Mouse (Mus musculus) limb, embryonic 11.5 days (tissue): ENCODE measurements around the gene Gm11437. TPM values are rescaled to one million over a fixed set of nuclear protein-coding genes. Genes with fewer than 3 reads are reported as not detected.

Experiments used
- ATAC-seq: fragments of 200-750 bp; cut with Nextera tagmentation; 2 replicates; pipeline ENCODE4 v1.8.0; 2017; ENCODE audit warnings: low read depth; ENCODE audit not compliant: insufficient number of reproducible peaks, low FRiP score, low TSS enrichment
- DNase-seq: peaks from one replicate; pipeline ENCODE4 v3.0.0-alpha.2; 2015; ENCODE audit warnings: low spot score
- H3K27ac ChIP-seq: fragments of 300-500 bp; sonication (generic); replicated peaks from 2 replicates; pipeline ENCODE4 v1.5.1; 2014; ENCODE audit warnings: low read depth, mild to moderate bottlenecking, low read length
- H3K27me3 ChIP-seq: fragments of 300-500 bp; sonication (generic); 2 replicates; pipeline ENCODE4 v1.6.1; 2014; ENCODE audit warnings: mild to moderate bottlenecking, low read length, mixed read lengths; ENCODE audit not compliant: control insufficient read depth, insufficient read depth
- H3K36me3 ChIP-seq: fragments of 300-500 bp; sonication (generic); 2 replicates; pipeline ENCODE4 v1.6.1; 2014; ENCODE audit warnings: mild to moderate bottlenecking, low read length, moderate library complexity, mixed read lengths; ENCODE audit not compliant: control insufficient read depth, insufficient read depth
- H3K4me1 ChIP-seq: fragments of 300-500 bp; sonication (generic); 2 replicates; pipeline ENCODE4 v1.6.1; 2014; ENCODE audit warnings: low read length, mixed read lengths; ENCODE audit not compliant: control insufficient read depth, insufficient read depth
- H3K4me2 ChIP-seq: fragments of 300-500 bp; sonication (generic); 2 replicates; pipeline ENCODE4 v1.6.1; 2014; ENCODE audit warnings: low read depth, mild to moderate bottlenecking, moderate library complexity; ENCODE audit not compliant: severe bottlenecking
- H3K4me3 ChIP-seq: fragments of 300-500 bp; sonication (generic); 2 replicates; pipeline ENCODE4 v1.5.1; 2014; ENCODE audit warnings: low read depth, low read length
- H3K9ac ChIP-seq: fragments of 300-500 bp; sonication (generic); 2 replicates; pipeline ENCODE4 v1.6.1; 2014; ENCODE audit warnings: mild to moderate bottlenecking, low read length
- H3K9me3 ChIP-seq: fragments of 300-500 bp; sonication (generic); 2 replicates; pipeline ENCODE4 v1.6.1; 2016; ENCODE audit warnings: low read length; ENCODE audit not compliant: control insufficient read depth
- WGBS: fragments of 180-500 bp; shearing (Covaris S2); extraction: QIAGEN DNeasy Blood & Tissue Kit; methylation state at CpG from one replicate; pipeline ENCODE4 v1.1.7; 2014; 5-methylcytosine and 5-hydroxymethylcytosine counted together
- polyA plus RNA-seq: library from polyadenylated mRNA; unstranded; fragments of >200 nt; fragmentation: Nextera tagmentation; extraction: Ambion mirVana; gene quantifications from 2 replicates; pipeline ENCODE4 v1.2.1, GENCODE M21; 2014

Gene Gm11437
- polyA plus RNA-seq, 1 experiment from 2014 or later, result not detected

- peak; percentile 83 for ATAC-seq
- peak within 1 kb of the TSS; percentile 66 for H3K4me3 ChIP-seq
- H3K27me3 ChIP-seq, result no peaks in the 10 kb centered on the region
- peaks cover 5% of the 10 kb centered on the region; the same call in 1 of the 2 replicates for H3K36me3 ChIP-seq
- peak within 1 kb of the TSS; percentile 81 for H3K4me2 ChIP-seq
- 0% methylated on average over 59 of the region's 83 CpGs for WGBS
- H3K27ac ChIP-seq, result no peak within 1 kb of the TSS
- DNase-seq, result peak; percentile 90
- H3K9me3 ChIP-seq, result no peaks in the 10 kb centered on the region
- H3K4me1 ChIP-seq, result no peaks in the 10 kb centered on the region
- peak within 1 kb of the TSS; percentile 81 for H3K9ac ChIP-seq
Measured at GRCm38 (mm10) chr11:84128943-84129798, 38.1 kb downstream of the Gm11437 start, which contains the start of the genes Tada2a and Acaca. Gene Tada2a (minus strand): TSS chr11:84129600. Gene Acaca (plus strand): TSS chr11:84129672.

GRCm38 (mm10) chr11:84127977-84128376, 39.3 kb downstream of the Gm11437 start:
- ATAC-seq, result no peak
- H3K9me3 ChIP-seq, result no peaks in the 10 kb centered on the region
- DNase-seq, result no peak
- no peaks in the 10 kb centered on the region for H3K4me1 ChIP-seq
- 87% methylated on average over 4 of the region's 4 CpGs for WGBS
- no peaks in the 10 kb centered on the region for H3K27me3 ChIP-seq
- H3K4me3 ChIP-seq, result no peak overlapping the region
- H3K36me3 ChIP-seq, result peaks cover 5% of the 10 kb centered on the region; the same call in 1 of the 2 replicates
- H3K9ac ChIP-seq, result no peak overlapping the region
- H3K27ac ChIP-seq, result no peak overlapping the region
- no peak overlapping the region for H3K4me2 ChIP-seq

- WGBS, result 92% methylated on average over 12 of the region's 12 CpGs
- ATAC-seq, result no peak
- H3K36me3 ChIP-seq, result peaks cover 17% of the 10 kb centered on the region; the same call in 1 of the 2 replicates
Measured at GRCm38 (mm10) chr11:84121051-84121956, 46.0 kb downstream of the Gm11437 start.

GRCm38 (mm10) chr11:84117431-84117830, 49.8 kb downstream of the Gm11437 start:
- no peak overlapping the region for H3K4me3 ChIP-seq
- peaks cover 16% of the 10 kb centered on the region; the same call in 1 of the 2 replicates for H3K36me3 ChIP-seq
- H3K4me1 ChIP-seq, result no peaks in the 10 kb centered on the region
- no peaks in the 10 kb centered on the region for H3K9me3 ChIP-seq
- H3K9ac ChIP-seq, result no peak overlapping the region
- no peak overlapping the region for H3K27ac ChIP-seq
- H3K27me3 ChIP-seq, result no peaks in the 10 kb centered on the region
- 79% methylated on average over 4 of the region's 4 CpGs for WGBS
- ATAC-seq (no peak), DNase-seq (no peak)
- no peak overlapping the region for H3K4me2 ChIP-seq

More at GRCm38 (mm10) chr11:84121051-84121956, 46.0 kb downstream of the Gm11437 start:
- no peak overlapping the region for H3K4me2 ChIP-seq
- no peak overlapping the region for H3K9ac ChIP-seq
- no peaks in the 10 kb centered on the region for H3K27me3 ChIP-seq
- H3K9me3 ChIP-seq, result no peaks in the 10 kb centered on the region
- H3K4me3 ChIP-seq, result no peak overlapping the region
- DNase-seq, result no peak
- no peaks in the 10 kb centered on the region for H3K4me1 ChIP-seq
- no peak overlapping the region for H3K27ac ChIP-seq

GRCm38 (mm10) chr11:84116221-84116620, 51.1 kb downstream of the Gm11437 start:
- H3K9ac ChIP-seq, result no peak overlapping the region
- no peak overlapping the region for H3K27ac ChIP-seq
- 69% methylated on average over 2 of the region's 2 CpGs for WGBS
- H3K4me1 ChIP-seq, result no peaks in the 10 kb centered on the region
- no peak overlapping the region for H3K4me2 ChIP-seq
- H3K36me3 ChIP-seq, result peaks cover 14% of the 10 kb centered on the region; the same call in 1 of the 2 replicates
- no peak for ATAC-seq
- H3K4me3 ChIP-seq, result no peak overlapping the region
- H3K9me3 ChIP-seq, result no peaks in the 10 kb centered on the region
- H3K27me3 ChIP-seq, result no peaks in the 10 kb centered on the region
- DNase-seq, result no peak

GRCm38 (mm10) chr11:84115646-84116045, 51.6 kb downstream of the Gm11437 start:
- Histone ChIP-seq H3K9me3 (no peaks in the 10 kb centered on the region), H3K27ac (no peak overlapping the region), H3K27me3 (no peaks in the 10 kb centered on the region), H3K4me2 (no peak overlapping the region), H3K9ac (no peak overlapping the region), H3K4me1 (no peaks in the 10 kb centered on the region), H3K36me3 (peaks cover 10% of the 10 kb centered on the region; the same call in 1 of the 2 replicates), H3K4me3 (no peak overlapping the region)
- DNase-seq, result no peak
- no peak for ATAC-seq
- 80% methylated on average over 9 of the region's 9 CpGs for WGBS

- Histone ChIP-seq H3K4me3 (no peak overlapping the region), H3K9ac (no peak overlapping the region), H3K4me1 (no peaks in the 10 kb centered on the region), H3K36me3 (peaks cover 5% of the 10 kb centered on the region; the same call in 1 of the 2 replicates), H3K27me3 (no peaks in the 10 kb centered on the region), H3K27ac (no peak overlapping the region), H3K9me3 (no peaks in the 10 kb centered on the region), H3K4me2 (no peak overlapping the region)
- ATAC-seq (no peak), DNase-seq (no peak)
- 93% methylated on average over 5 of the region's 5 CpGs for WGBS
Measured at GRCm38 (mm10) chr11:84113623-84114022, 53.7 kb downstream of the Gm11437 start.

- DNase-seq, result no peak
- Histone ChIP-seq H3K27ac (no peak overlapping the region), H3K36me3 (peaks cover 4% of the 10 kb centered on the region; the same call in 1 of the 2 replicates), H3K4me3 (no peak overlapping the region), H3K4me1 (no peaks in the 10 kb centered on the region), H3K4me2 (no peak overlapping the region), H3K27me3 (no peaks in the 10 kb centered on the region), H3K9me3 (no peaks in the 10 kb centered on the region), H3K9ac (no peak overlapping the region)
- 69% methylated on average over 2 of the region's 2 CpGs for WGBS
- ATAC-seq, result no peak
Measured at GRCm38 (mm10) chr11:84107137-84107536, 60.1 kb downstream of the Gm11437 start.
